Mouse (Mus musculus) testis, adult 2 months (tissue): ENCODE results near the gene Fnbp1.

Source experiments
- CTCF ChIP-seq: fragments of 200-500 bp; IDR thresholded peaks from 2 replicates; pipeline ENCODE4 v1.5.1; 2012; ENCODE audit warnings: low read depth, mild to moderate bottlenecking, inconsistent platforms, low read length, moderate library complexity; ENCODE audit not compliant: control insufficient read depth, insufficient read depth, insufficient replicate concordance
- POLR2A ChIP-seq: fragments of 200-500 bp; IDR thresholded peaks from 2 replicates; pipeline ENCODE4 v1.6.1; 2012; ENCODE audit warnings: low read depth, mild to moderate bottlenecking, inconsistent platforms, low read length, moderate library complexity; ENCODE audit not compliant: control insufficient read depth

GRCm38 (mm10) chr2:31002857-31003256, 139.0 kb downstream of the Fnbp1 start:
- TF ChIP-seq CTCF (no peak), POLR2A (no peak)
